Mouse (Mus musculus) lung, postnatal 0 days (tissue): ENCODE results near the gene Fut1.

Source experiments
- CTCF ChIP-seq: IDR thresholded peaks from 2 replicates; pipeline ENCODE4 v1.5.1; 2016; ENCODE audit warnings: antibody characterized with exemption, mild to moderate bottlenecking
- EP300 ChIP-seq: IDR thresholded peaks from 2 replicates; pipeline ENCODE4 v1.6.1; 2016; ENCODE audit warnings: antibody characterized with exemption, mild to moderate bottlenecking, control low read depth

DNA sequence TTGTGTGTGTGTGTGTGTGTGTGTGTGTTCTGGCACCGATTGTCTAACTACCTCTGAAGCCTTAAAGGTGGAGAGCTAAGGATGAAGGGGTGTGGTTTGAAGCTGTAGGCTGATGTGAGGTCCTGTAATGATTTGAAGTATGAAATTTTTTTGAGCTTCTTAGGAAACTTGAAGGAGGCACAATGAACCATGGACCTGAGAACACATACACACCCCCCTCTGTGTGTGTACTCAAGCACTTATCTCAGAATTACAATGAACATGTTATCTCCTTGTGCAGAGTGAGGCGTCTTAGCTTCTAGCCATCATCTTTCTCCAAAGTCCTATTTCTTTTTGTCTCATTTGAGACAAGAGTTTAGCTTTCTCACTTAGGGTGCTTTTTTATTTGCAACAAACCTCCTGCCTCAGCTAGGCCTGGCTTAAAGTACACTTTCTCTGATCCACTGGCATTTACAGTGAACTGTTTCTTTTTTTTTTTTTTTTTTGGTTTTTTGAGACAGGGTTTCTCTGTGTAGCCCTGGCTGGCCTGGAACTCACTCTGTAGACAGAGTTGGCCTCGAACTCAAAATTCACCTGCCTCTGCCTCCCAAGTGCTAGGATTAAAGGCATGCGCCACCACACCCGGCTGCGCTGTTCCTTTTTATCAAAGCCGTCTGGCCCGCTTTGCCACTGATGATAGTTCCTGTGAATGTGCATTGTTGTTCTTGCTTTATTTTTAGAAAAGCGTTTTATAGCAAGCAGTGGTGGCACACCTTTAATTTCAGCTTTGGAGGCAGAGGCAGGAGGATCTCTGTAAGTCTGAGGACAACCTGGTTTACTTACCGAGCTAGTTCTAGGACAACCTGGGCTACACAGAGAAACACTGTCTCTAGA, 48.3 kb upstream of the Fut1 start:
- TF ChIP-seq CTCF (no peak), EP300 (no peak; the same call in 1 of the 2 replicates)
